Mouse (Mus musculus) myocyte (in vitro differentiated cells): Measurements from ENCODE around the gene Pnck. TPM values are rescaled to one million over a fixed set of nuclear protein-coding genes. Genes with fewer than 3 reads are reported as not detected.
A peak's percentile ranks its signal among the peaks of the same experiment; 100 is the strongest.

Source experiments
- H3K27me3 ChIP-seq: one replicate; pipeline ENCODE4 v1.6.1; 2011; ENCODE audit not compliant: control insufficient read depth, insufficient read depth, insufficient read length
- H3K36me3 ChIP-seq: one replicate; pipeline ENCODE4 v1.6.1; 2011; ENCODE audit not compliant: control insufficient read depth, insufficient read depth
- H3K4me2 ChIP-seq: one replicate; pipeline ENCODE4 v1.6.1; 2011; ENCODE audit warnings: low read depth, control low read depth
- H3K4me3 ChIP-seq: one replicate; pipeline ENCODE4 v1.5.1; 2011; ENCODE audit warnings: mild to moderate bottlenecking, control low read depth, moderate library complexity
- H3K79me2 ChIP-seq: one replicate; pipeline ENCODE4 v1.6.1; 2011; ENCODE audit not compliant: control insufficient read depth, insufficient read depth
- H3ac ChIP-seq: one replicate; pipeline ENCODE4 v1.6.1; 2011; ENCODE audit not compliant: control insufficient read depth, insufficient read length
- CEBPB ChIP-seq: IDR thresholded peaks from 2 replicates; pipeline ENCODE4 v1.6.1; 2011; ENCODE audit warnings: mild to moderate bottlenecking, moderate library complexity; ENCODE audit not compliant: poor library complexity, insufficient read depth, severe bottlenecking
- E2F4 ChIP-seq: IDR thresholded peaks from one replicate; pipeline ENCODE4 v1.6.1; 2011; ENCODE audit warnings: mild to moderate bottlenecking, control low read depth, moderate library complexity; ENCODE audit not compliant: insufficient read depth
- MAX ChIP-seq: IDR thresholded peaks from one replicate; pipeline ENCODE4 v1.6.1; 2011; ENCODE audit warnings: low read depth, mild to moderate bottlenecking, control low read depth
- MYOD1 ChIP-seq, 3 experiments: IDR thresholded peaks; one replicate each; pipeline ENCODE4 v1.6.1; 2011; ENCODE audit warnings: control low read depth in 2 of 3, low read depth in 2 of 3, mild to moderate bottlenecking in 2 of 3, moderate library complexity in 1 of 3; ENCODE audit not compliant: insufficient read length in 2 of 3, control insufficient read depth in 1 of 3
- MYOG ChIP-seq, 3 experiments: IDR thresholded peaks; one replicate each; pipeline ENCODE4 v1.6.1; 2011; ENCODE audit warnings: control low read depth in 2 of 3, low read depth in 2 of 3, mild to moderate bottlenecking in 2 of 3; ENCODE audit not compliant: insufficient read length in 2 of 3, control insufficient read depth in 1 of 3, insufficient read depth in 1 of 3
- POLR2A ChIP-seq: IDR thresholded peaks from one replicate; pipeline ENCODE4 v1.6.1; 2011; ENCODE audit warnings: low read depth, mild to moderate bottlenecking, control low read depth, moderate library complexity; ENCODE audit not compliant: insufficient read length
- POLR2AphosphoS2 ChIP-seq: IDR thresholded peaks from one replicate; pipeline ENCODE4 v1.6.1; 2011; ENCODE audit warnings: low read depth, control low read depth; ENCODE audit not compliant: insufficient read length
- REST ChIP-seq: IDR thresholded peaks from one replicate; pipeline ENCODE4 v1.6.1; 2011; ENCODE audit warnings: mild to moderate bottlenecking, control low read depth, moderate library complexity; ENCODE audit not compliant: insufficient read depth, insufficient read length
- SRF ChIP-seq: IDR thresholded peaks from one replicate; pipeline ENCODE4 v1.6.1; 2011; ENCODE audit warnings: low read depth; ENCODE audit not compliant: control insufficient read depth, insufficient read length
- TCF12 ChIP-seq: IDR thresholded peaks from one replicate; pipeline ENCODE4 v1.6.1; 2011; ENCODE audit warnings: mild to moderate bottlenecking, control low read depth; ENCODE audit not compliant: poor library complexity, insufficient read depth, severe bottlenecking
- TCF3 ChIP-seq: IDR thresholded peaks from one replicate; pipeline ENCODE4 v1.6.1; 2011; ENCODE audit warnings: low read depth, control low read depth; ENCODE audit not compliant: insufficient read length
- USF1 ChIP-seq: IDR thresholded peaks from one replicate; pipeline ENCODE4 v1.6.1; 2011; ENCODE audit warnings: low read depth, mild to moderate bottlenecking, control low read depth, moderate library complexity
- polyA plus RNA-seq: library from polyadenylated mRNA; unstranded; fragments of >200 nt; fragmentation: generic; extraction: Trizol; gene quantifications from one replicate; pipeline ENCODE4 v1.2.1, GENCODE M21; 2012; ENCODE audit warnings: missing spikeins

The Pnck gene
- polyA plus RNA-seq, 1 experiment: 0.11 TPM

DNA sequence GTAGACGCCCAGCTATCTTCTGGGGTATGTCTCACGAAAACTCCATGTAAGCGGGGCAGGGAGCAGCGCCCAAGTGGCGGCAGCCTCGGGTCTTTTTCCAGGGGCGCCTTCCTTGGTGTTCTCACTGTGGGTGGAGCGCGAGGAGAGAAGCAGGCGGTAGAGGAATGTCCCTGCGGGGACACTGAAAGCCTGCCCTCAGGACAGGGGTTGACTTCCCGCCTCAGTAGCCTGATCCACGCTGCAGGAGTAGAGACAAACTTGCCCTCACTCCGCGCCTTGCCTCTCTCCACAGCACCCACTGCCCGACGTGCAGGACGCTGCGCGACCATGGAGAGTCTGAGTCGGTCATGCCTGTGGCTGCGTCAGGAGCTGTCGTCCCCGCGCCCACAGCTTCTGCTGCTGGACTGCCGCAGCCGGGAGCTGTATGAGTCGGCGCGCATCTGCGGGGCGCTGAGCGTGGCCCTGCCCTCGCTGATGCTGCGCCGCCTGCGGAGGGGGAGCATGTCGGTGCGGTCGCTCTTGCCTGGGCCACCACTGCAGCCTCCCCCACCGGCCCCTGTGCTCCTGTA is 19.9 kb downstream of the Pnck start:
- Histone ChIP-seq H3K4me3 (peak overlapping the region; percentile 12), H3K4me2 (peak overlapping the region; percentile 67), H3K79me2 (no peaks in the 10 kb centered on the region), H3K27me3 (no peaks in the 10 kb centered on the region), H3K36me3 (no peaks in the 10 kb centered on the region), H3ac (no peak overlapping the region)
- no peak for TF ChIP-seq USF1
- TF ChIP-seq MAX: no peak
- no peak for TF ChIP-seq MYOD1 (IDR thresholded peaks at IDR 0.05; ENCODE audit: control insufficient read depth in 1 of 3, insufficient read length in 2 of 3, low read depth in 2 of 3)
- TF ChIP-seq E2F4: no peak
- no peak for TF ChIP-seq CEBPB
- no peak for TF ChIP-seq TCF3
- TF ChIP-seq MYOG (IDR thresholded peaks at IDR 0.05; ENCODE audit: control insufficient read depth in 1 of 3, insufficient read depth in 1 of 3, insufficient read length in 2 of 3, low read depth in 2 of 3): no peak
- TF ChIP-seq TCF12: no peak
- no peak for TF ChIP-seq POLR2A
- no peak for TF ChIP-seq REST
- no peak for TF ChIP-seq POLR2AphosphoS2
- TF ChIP-seq SRF: no peak

DNA sequence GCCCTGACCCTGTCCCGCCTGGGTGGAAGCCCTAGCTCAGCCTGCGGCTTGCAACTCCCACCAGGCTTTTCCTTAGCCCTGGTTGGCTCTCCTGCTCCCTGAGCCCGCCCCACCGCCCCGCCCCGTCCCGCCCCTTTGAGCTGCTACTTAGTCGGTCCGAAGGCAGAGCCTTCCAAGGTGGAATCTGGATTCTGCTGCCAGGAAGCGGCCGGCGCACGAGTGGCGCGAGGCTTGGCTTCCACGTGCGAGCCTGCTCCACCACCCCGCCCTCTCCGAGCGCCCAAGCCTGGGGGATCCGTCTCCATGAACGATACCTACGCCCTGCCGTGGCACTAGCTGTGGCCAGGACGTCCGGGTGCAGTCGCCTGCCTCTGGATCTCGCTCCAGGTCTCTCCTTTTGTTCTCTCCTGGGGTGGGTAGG is 20.7 kb downstream of the Pnck start, which contains the start of gene Dusp9:
Gene Dusp9, plus strand, starts transcription at position 165 of the 421 bp plus-strand sequence.
- Histone ChIP-seq H3K79me2 (no peaks in the 10 kb centered on the region), H3K4me2 (peak within 1 kb of the TSS; percentile 67), H3K4me3 (peak within 1 kb of the TSS; percentile 12), H3ac (no peak within 1 kb of the TSS), H3K36me3 (no peaks in the 10 kb centered on the region), H3K27me3 (no peaks in the 10 kb centered on the region)
- TF ChIP-seq MYOD1 (IDR thresholded peaks at IDR 0.05; ENCODE audit: control insufficient read depth in 1 of 3, insufficient read length in 2 of 3, low read depth in 2 of 3) (no peak), USF1 (no peak), REST (no peak), POLR2AphosphoS2 (no peak), TCF12 (no peak), CEBPB (no peak), E2F4 (no peak), MAX (no peak), POLR2A (peak; percentile 42)

DNA sequence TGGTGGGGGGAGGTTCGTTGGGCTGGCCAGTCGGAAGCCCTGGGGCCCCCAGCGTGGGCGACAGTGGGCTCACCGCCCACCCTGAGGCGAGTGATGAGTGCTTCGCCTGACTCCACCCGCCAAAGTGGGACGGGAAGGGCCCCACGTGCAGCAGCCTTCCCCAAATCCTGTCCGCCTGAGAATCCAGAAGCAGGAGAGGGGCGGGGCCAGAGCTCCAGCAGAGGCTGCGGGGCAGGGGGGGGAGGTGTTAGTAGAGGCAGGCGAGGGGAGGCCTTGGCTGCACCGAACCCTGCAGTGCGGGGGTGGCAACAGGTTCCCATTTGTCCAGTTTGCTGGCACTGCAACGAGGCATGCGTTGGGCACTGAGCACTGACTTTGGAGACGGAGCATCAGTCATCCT is 22.5 kb downstream of the Pnck start:
- Histone ChIP-seq H3K27me3 (no peaks in the 10 kb centered on the region), H3K4me3 (no peak overlapping the region), H3K79me2 (no peaks in the 10 kb centered on the region), H3K4me2 (no peak overlapping the region), H3K36me3 (no peaks in the 10 kb centered on the region), H3ac (no peak overlapping the region)
- TF ChIP-seq E2F4 (no peak), POLR2AphosphoS2 (no peak), MAX (no peak), POLR2A (no peak), TCF12 (no peak), REST (no peak), MYOG (IDR thresholded peaks at IDR 0.05; ENCODE audit: control insufficient read depth in 1 of 3, insufficient read depth in 1 of 3, insufficient read length in 2 of 3, low read depth in 2 of 3) (no peak), TCF3 (no peak), MYOD1 (IDR thresholded peaks at IDR 0.05; ENCODE audit: control insufficient read depth in 1 of 3, insufficient read length in 2 of 3, low read depth in 2 of 3) (no peak), USF1 (no peak), CEBPB (no peak), SRF (no peak)

DNA sequence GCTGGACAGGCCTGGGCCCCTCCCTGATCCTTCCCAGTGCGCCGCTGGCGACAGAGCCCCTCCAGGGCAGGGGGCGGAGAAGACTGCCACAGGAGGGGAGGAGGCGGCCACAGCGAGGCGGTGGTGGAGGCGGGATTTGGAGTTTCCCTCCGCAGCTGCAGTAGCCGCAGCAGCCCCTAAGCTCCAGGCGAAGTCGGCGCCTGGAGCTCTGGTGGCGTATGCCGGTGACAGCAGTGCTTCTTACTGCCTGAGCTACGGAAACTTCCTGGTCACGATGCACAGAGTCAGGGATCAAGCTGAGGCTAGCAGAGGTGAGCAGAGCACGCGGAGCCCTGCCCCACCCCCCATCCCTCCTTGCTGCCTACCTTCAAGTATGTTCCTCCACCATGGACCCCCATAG is 24.5 kb downstream of the Pnck start:
- Histone ChIP-seq H3K4me2 (no peak overlapping the region), H3K4me3 (no peak overlapping the region), H3ac (no peak overlapping the region), H3K36me3 (no peaks in the 10 kb centered on the region), H3K79me2 (no peaks in the 10 kb centered on the region), H3K27me3 (no peaks in the 10 kb centered on the region)
- TF ChIP-seq TCF3 (no peak), CEBPB (no peak), TCF12 (no peak), MYOD1 (IDR thresholded peaks at IDR 0.05; ENCODE audit: control insufficient read depth in 1 of 3, insufficient read length in 2 of 3, low read depth in 2 of 3) (no peak), USF1 (no peak), SRF (no peak), E2F4 (no peak)

DNA sequence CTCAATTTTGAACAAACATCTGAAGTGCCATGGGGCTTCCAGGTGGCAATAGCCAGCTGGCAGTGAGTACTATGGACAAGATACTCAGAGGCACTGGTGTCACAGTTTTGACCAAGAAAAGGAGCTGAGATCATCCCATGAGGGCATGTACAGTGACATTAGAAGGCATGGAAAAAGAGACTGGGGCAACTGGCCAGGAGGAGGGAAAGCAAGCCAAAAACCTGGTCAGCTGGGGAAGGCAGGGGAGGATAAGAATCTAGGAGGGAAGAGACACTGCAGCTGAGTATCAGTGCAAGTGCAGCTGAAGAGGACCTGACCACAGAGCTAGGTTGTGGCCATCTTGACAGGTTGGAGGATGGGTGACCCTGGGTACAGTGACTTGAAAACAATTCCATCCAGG is 32.9 kb downstream of the Pnck start:
- Histone ChIP-seq H3ac (no peak overlapping the region), H3K4me3 (no peak overlapping the region), H3K27me3 (no peaks in the 10 kb centered on the region), H3K36me3 (no peaks in the 10 kb centered on the region), H3K4me2 (no peak overlapping the region), H3K79me2 (no peaks in the 10 kb centered on the region)
- TF ChIP-seq CEBPB: no peak
- TF ChIP-seq MAX: no peak
- no peak for TF ChIP-seq TCF3
